Mouse (Mus musculus) kidney, embryonic 14.5 days (tissue): ENCODE measurements around the gene Gm49450. TPM values are rescaled to one million over a fixed set of nuclear protein-coding genes. Genes with fewer than 3 reads are reported as not detected.
"Not testable (repeated sequence)": the region's sequence is repeated elsewhere in the genome, so short reads cannot be mapped to it uniquely, and the experiment has no call there.

Experiments
- ATAC-seq: fragments of 200-750 bp; cut with Nextera tagmentation; 2 replicates; pipeline ENCODE4 v1.8.0; 2017; ENCODE audit warnings: moderate number of reproducible peaks, mild to moderate bottlenecking, moderate TSS enrichment, moderate library complexity; ENCODE audit not compliant: low FRiP score, low TSS enrichment
- H3K27ac ChIP-seq: fragments of 300-500 bp; sonication (generic); 2 replicates; pipeline ENCODE4 v1.5.1; 2014; ENCODE audit warnings: low read depth, mild to moderate bottlenecking, low read length, moderate library complexity, mixed read lengths
- H3K27me3 ChIP-seq: fragments of 300-500 bp; sonication (generic); 2 replicates; pipeline ENCODE4 v1.6.1; 2014; ENCODE audit warnings: mild to moderate bottlenecking, low read length; ENCODE audit not compliant: control insufficient read depth, insufficient read depth
- H3K36me3 ChIP-seq: fragments of 300-500 bp; sonication (generic); 2 replicates; pipeline ENCODE4 v1.6.1; 2014; ENCODE audit warnings: low read length, mixed read lengths; ENCODE audit not compliant: control insufficient read depth, insufficient read depth
- H3K4me1 ChIP-seq: fragments of 300-500 bp; sonication (generic); 2 replicates; pipeline ENCODE4 v1.6.1; 2014; ENCODE audit warnings: low read length, mixed read lengths; ENCODE audit not compliant: control insufficient read depth, insufficient read depth
- H3K4me2 ChIP-seq: fragments of 300-500 bp; sonication (generic); replicated peaks from 2 replicates; pipeline ENCODE4 v1.6.1; 2014; ENCODE audit warnings: low read depth, mild to moderate bottlenecking, low read length
- H3K4me3 ChIP-seq: fragments of 300-500 bp; sonication (generic); 2 replicates; pipeline ENCODE4 v1.5.1; 2014; ENCODE audit warnings: mild to moderate bottlenecking, low read length
- H3K9ac ChIP-seq: fragments of 300-500 bp; sonication (generic); 2 replicates; pipeline ENCODE4 v1.6.1; 2014; ENCODE audit warnings: low read depth, mild to moderate bottlenecking, low read length, moderate library complexity
- H3K9me3 ChIP-seq: fragments of 300-500 bp; sonication (generic); 2 replicates; pipeline ENCODE4 v1.6.1; 2016; ENCODE audit warnings: low read length; ENCODE audit not compliant: control insufficient read depth
- WGBS: fragments of 180-500 bp; shearing (Covaris S2); extraction: QIAGEN DNeasy Blood & Tissue Kit; methylation state at CpG from one replicate; pipeline ENCODE4 v1.1.7; 2014; 5-methylcytosine and 5-hydroxymethylcytosine counted together
- polyA plus RNA-seq: library from polyadenylated mRNA; unstranded; fragments of >200 nt; fragmentation: Nextera tagmentation; extraction: Ambion mirVana; gene quantifications from 2 replicates; pipeline ENCODE4 v1.2.1, GENCODE M21; 2014

Gm49450 gene
- polyA plus RNA-seq, 1 experiment from 2014 or later: not detected

DNA sequence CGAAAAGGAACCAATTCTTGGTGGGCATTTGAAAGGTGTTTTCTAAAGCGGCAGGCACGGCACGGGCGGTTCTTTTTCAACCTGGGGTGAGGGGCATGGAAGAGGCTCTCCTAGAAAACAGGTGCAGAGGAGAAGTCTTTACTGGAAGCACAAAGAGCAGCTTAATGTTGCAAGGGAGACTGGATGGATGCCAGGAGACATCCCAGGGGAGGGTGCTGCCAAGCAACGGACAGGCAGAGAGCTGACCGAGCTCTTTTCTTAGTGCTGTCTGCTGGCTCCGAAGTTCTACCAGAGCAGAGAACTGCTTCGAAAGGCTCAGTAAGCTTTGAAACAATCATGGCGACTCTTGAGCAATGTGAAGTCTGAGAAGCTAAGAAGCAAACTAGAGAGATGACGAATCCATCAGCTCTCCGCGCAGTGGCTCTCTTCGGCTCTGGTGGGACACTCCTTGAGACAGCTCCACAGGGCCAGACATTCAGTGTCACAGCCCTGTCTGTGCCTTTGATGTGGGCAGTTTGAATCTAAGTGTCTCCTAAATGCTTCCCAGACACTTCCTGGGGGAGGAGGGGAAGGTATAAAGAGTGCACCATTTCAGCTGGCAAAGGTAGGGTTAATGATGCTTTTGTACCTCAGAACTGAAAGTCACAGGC, 24.5 kb upstream of the Gm49450 start:
- ATAC-seq: no peak
- peak overlapping the region; percentile 19; the same call in 1 of the 2 replicates for H3K4me2 ChIP-seq
- no peak overlapping the region for H3K9ac ChIP-seq

DNA sequence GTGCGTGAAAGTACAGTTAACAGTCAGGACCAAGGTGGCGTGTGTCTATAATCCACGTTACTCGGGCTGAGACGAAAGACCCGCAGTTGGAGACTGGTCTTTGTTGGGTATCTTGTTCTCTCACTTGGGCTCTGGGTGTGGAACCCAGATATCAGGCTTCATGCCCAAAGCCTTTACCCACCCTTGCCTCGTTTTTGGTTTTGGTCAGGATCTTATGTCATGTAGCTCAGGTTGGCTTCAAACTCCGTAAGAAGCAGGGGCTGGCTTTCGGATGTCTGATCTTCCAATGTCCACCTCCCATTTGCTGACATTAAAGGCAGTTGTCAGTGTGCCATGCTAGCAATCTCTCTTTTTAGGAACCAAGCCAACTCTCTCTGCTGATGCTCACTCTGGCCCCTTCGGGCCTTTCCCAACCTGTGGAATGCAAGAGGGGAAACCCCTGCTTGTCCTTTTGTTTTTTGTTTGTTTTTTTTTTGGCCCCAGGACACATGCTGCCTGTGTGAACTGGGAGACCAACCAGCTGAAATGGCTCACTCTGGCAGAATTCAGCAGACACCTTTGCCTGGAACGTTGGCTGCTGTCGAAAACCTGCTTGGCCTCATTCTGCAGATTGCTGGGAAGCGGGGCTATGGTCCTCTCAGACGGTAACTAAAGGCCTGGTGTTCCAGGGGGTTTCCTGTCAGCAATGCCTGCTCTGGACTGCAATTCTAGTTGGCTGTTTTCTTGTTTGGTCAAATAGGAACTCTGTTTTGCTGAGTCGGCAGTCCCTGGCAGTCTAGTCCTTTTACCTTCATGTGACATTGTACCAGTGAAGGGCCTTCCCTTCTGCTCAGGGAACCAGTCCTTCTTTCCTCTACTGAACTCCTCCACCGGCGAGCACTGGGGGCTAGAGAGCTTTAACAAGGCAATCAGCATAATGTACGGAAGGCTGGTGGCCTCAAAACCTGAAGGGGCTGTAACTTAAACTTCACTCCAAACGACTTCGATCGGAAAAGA, 23.7 kb upstream of the Gm49450 start:
- H3K9ac ChIP-seq: no peak overlapping the region
- H3K4me3 ChIP-seq: no peak overlapping the region
- no peaks in the 10 kb centered on the region for H3K27me3 ChIP-seq
- WGBS: 61% methylated on average over 21 of the region's 21 CpGs
- H3K36me3 ChIP-seq: no peaks in the 10 kb centered on the region
- H3K4me2 ChIP-seq: no peak overlapping the region
- H3K9me3 ChIP-seq: no peaks in the 10 kb centered on the region
- ATAC-seq: no peak
- H3K27ac ChIP-seq: no peak overlapping the region
- H3K4me1 ChIP-seq: peaks cover 3% of the 10 kb centered on the region; the same call in 1 of the 2 replicates

More for the DNA sequence above, 24.5 kb upstream of the Gm49450 start:
- H3K27ac ChIP-seq: no peak overlapping the region
- H3K27me3 ChIP-seq: no peaks in the 10 kb centered on the region
- H3K4me1 ChIP-seq: peaks cover 3% of the 10 kb centered on the region; the same call in 1 of the 2 replicates
- no peak overlapping the region for H3K4me3 ChIP-seq
- H3K9me3 ChIP-seq: no peaks in the 10 kb centered on the region
- H3K36me3 ChIP-seq: no peaks in the 10 kb centered on the region
- WGBS: 51% methylated on average over 14 of the region's 14 CpGs

DNA sequence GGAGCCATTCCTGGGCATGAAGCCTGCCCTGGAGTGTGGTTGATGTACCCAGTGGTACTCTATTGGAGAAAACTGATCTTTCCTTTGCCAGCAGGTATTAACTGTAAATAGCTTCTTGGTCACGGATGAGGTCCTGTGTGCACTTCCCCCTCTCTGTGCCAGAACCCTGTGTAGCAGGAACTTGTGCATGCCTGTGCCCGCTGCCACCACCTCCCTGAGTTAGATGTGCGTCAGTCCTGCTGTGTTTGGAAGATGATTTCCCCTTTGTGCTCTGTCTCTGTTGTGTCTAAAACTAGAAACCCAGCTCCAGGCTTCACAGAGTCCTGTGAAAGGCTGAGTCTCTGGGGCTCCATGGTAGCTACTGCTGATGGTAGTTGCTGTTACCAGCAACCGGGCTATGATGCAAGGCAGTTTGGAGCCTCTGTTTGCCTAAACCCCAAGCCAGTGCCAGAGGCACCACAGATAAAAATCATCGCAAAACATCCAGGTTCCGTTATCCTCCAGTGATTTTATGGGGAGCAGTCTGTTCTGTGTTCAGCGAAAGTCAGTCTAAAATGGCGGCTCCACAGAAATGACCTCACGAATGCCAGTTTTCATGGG, 19.8 kb upstream of the Gm49450 start:
- no peak overlapping the region for H3K4me3 ChIP-seq
- H3K9me3 ChIP-seq: no peaks in the 10 kb centered on the region
- peaks cover 13% of the 10 kb centered on the region for H3K4me1 ChIP-seq
- H3K4me2 ChIP-seq: peak overlapping the region; percentile 3; the same call in 1 of the 2 replicates
- ATAC-seq: no peak
- H3K27me3 ChIP-seq: no peaks in the 10 kb centered on the region
- H3K9ac ChIP-seq: no peak overlapping the region
- H3K27ac ChIP-seq: peak overlapping the region; percentile 79
- H3K36me3 ChIP-seq: no peaks in the 10 kb centered on the region
- WGBS: 56% methylated on average over 9 of the region's 9 CpGs

DNA sequence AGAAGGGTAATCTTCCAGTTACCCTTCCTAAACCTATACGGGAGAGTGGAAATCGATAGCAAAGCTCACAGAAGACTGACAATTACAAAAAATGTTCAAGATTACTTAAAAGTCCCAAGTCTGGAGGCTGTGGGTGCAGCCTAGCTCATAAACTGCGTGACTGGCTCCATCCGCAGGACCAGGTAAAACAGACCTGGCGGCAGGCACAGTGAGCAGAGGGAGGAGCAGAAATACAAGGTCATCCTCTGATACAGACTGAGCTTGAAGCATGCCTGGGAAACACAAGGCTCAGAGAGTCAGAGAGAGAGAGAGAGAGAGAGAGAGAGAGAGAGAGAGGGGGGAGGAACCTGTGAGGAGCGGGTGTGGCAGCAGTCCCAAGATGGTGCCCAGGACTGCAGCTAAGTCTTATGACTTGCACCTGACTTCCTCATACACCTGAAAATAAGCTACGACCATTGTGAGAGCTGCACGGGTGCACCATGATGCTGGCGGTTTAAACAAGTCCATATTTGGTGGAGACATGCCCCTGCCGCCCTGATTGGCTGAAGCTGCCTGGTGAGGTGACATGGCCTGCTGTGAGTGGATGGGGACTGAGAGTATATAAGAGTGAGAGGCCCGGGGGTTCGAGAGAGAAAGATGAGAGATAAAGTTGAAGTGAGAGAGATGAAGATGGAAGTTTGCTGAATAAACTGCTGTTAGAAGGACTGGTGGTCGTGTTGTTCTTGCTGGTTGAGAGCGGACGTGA, 18.4 kb upstream of the Gm49450 start:
- H3K4me2 ChIP-seq, H3K9ac ChIP-seq, H3K4me3 ChIP-seq, H3K4me1 ChIP-seq, H3K36me3 ChIP-seq, ATAC-seq, H3K27me3 ChIP-seq, H3K9me3 ChIP-seq: not testable (repeated sequence)
- 79% methylated on average over 15 of the region's 15 CpGs for WGBS
- peak overlapping the region; percentile 19; the same call in 1 of the 2 replicates for H3K27ac ChIP-seq

DNA sequence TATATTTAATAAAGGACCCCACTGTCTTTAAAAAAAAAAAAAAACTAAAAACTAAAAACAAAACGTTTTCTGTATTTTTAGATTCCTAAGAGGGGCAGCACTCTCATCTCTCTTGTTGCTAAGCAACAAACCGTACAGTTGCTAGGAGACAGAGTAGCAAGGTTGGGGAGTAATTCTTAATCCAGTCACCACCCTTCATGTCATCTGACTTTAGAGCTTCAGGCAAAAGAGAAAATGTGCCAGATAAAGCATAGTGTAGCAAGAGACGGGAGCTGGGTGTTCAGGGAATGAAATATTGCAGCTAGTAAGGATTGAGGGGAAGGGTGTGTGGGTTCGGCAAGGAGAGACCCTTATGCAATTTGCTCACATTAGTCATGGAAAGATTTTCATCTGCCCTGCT, 17.8 kb upstream of the Gm49450 start:
- no peak overlapping the region for H3K27ac ChIP-seq
- no peaks in the 10 kb centered on the region for H3K9me3 ChIP-seq
- no peak overlapping the region for H3K4me2 ChIP-seq
- no peak overlapping the region for H3K4me3 ChIP-seq
- no peaks in the 10 kb centered on the region for H3K36me3 ChIP-seq
- H3K27me3 ChIP-seq: no peaks in the 10 kb centered on the region
- H3K9ac ChIP-seq: no peak overlapping the region
- peaks cover 10% of the 10 kb centered on the region; the same call in 1 of the 2 replicates for H3K4me1 ChIP-seq
- 37% methylated on average over 4 of the region's 4 CpGs for WGBS
- ATAC-seq: no peak

DNA sequence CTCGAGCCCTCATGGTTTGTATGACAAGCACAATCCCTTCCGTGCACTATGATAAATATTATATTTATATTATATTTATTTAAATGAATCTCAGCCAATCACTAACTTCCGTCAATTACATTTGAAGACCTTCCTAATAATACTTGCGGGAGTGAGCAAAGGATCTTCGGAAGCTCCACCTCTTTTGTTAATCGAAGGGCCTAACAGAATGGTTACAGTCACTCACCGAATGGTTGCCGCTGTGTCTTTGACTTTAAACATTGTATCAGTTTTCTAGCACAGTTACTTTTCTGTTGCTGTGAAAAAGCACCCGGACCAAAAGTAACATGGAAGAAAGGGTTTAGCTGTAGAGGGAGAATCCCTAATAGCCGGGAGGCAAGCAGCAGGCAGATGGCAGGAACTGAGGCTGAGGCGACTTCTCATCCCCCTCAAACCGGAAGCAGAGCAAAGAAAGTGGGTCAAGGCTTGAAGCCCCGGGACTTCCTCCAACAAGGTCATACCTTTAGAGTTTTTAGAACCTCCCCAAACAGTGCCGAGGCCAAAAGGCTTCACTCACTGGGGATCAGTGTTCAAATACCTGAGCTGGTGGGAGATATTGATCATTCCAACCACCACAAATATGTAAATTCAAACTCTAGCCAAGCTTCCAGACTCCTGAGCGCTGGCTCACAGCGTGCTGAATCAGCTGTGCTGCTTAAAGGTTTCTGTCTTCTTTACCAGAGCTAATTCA, 16.2 kb upstream of the Gm49450 start:
- H3K4me1 ChIP-seq: peaks cover 10% of the 10 kb centered on the region; the same call in 1 of the 2 replicates
- no peaks in the 10 kb centered on the region for H3K9me3 ChIP-seq
- ATAC-seq: no peak
- peak overlapping the region; percentile 3; the same call in 1 of the 2 replicates for H3K4me2 ChIP-seq
- H3K36me3 ChIP-seq: no peaks in the 10 kb centered on the region
- H3K27ac ChIP-seq: peak overlapping the region; percentile 24; the same call in 1 of the 2 replicates
- 23% methylated on average over 16 of the region's 16 CpGs for WGBS
- peak overlapping the region; percentile 25; the same call in 1 of the 2 replicates for H3K9ac ChIP-seq
- H3K27me3 ChIP-seq: no peaks in the 10 kb centered on the region
- H3K4me3 ChIP-seq: no peak overlapping the region

DNA sequence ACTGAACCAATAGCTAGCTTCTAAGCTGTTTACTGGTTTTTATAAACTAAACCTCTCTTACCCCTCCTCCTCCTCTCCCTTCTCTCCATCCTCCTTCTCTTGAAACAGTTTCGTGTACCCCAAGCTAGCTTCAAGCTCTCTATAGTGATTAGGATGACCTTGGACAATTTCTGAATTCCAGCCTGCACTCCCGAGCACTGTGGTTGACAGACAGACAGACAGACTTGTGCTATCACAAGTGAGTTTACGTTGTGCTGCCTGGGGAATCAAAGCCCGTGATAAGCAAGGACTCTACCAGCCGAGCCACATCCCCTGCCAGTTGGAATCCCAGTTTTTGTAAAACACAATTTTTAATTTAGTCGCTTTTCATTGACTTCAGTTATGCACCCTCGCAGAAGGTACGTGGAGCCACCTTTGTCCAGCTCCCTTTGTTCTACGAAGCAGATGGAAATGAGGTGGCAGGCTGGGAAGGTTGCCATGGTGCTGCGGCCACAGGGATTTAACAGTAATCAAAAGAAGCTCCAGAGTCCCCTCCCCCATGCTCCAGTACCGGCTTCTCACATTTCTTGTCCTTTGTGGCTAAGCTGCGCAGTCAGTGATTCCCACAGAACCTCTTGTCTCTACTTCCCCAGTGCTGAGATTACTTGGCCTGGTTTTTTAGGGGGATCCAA, 15.5 kb upstream of the Gm49450 start:
- 14% methylated on average over 12 of the region's 12 CpGs for WGBS

More for the DNA sequence above, 15.5 kb upstream of the Gm49450 start:
- Histone ChIP-seq H3K4me3 (no peak overlapping the region), H3K36me3 (no peaks in the 10 kb centered on the region), H3K4me1 (peaks cover 10% of the 10 kb centered on the region; the same call in 1 of the 2 replicates), H3K27me3 (no peaks in the 10 kb centered on the region), H3K4me2 (peak overlapping the region; percentile 3; the same call in 1 of the 2 replicates), H3K27ac (peak overlapping the region; percentile 24; the same call in 1 of the 2 replicates), H3K9me3 (no peaks in the 10 kb centered on the region), H3K9ac (peak overlapping the region; percentile 25; the same call in 1 of the 2 replicates)
- ATAC-seq: peak; percentile 86
